Comparison of ENCODE assay signal across 9 mouse cellular contexts in genomic region chr3:73053451-73053931, GRCm38 (mm10). TPM values are rescaled to one million over a fixed set of nuclear protein-coding genes. Genes with fewer than 3 reads are reported as not detected.
DNase-seq lines count a peak whose midpoint lies in the region; ATAC-seq lines count a peak whose summit lies in the region.
"Had no signal": no experiment of that assay in that cellular context is flagged by ENCODE, and none has a peak within 500 bp of the region (broad histone marks: within the 10 kb centered on the region; RNA-seq: fewer than 3 reads in every experiment).

No protein-coding gene starts in this region.

- no peaks in the 10 kb centered on the region for H3K9me3 ChIP-seq in lung, embryonic 15.5 days
- no peaks in the 10 kb centered on the region for H3K9me3 ChIP-seq in hindbrain, embryonic 13.5 days
- no peaks in the 10 kb centered on the region for H3K9me3 ChIP-seq in midbrain, embryonic 11.5 days (ENCODE audit: control insufficient read depth, low read length)

- H3K9ac ChIP-seq in lung, embryonic 15.5 days: no peak overlapping the region
- H3K9ac ChIP-seq in hindbrain, embryonic 13.5 days: peak overlapping the region; percentile 79
- H3K9ac ChIP-seq in midbrain, embryonic 11.5 days (ENCODE audit: low read length): peak overlapping the region; percentile 59

- peaks cover 52% of the 10 kb centered on the region for H3K27me3 ChIP-seq in lung, embryonic 15.5 days
- H3K27me3 ChIP-seq in hindbrain, embryonic 13.5 days: peaks cover 8% of the 10 kb centered on the region; the same call in 1 of the 2 replicates
- H3K27me3 ChIP-seq in midbrain, embryonic 11.5 days (ENCODE audit: control insufficient read depth, insufficient read depth, low read length): peaks cover 17% of the 10 kb centered on the region

- H3K4me1 ChIP-seq in lung, embryonic 15.5 days: peaks cover 11% of the 10 kb centered on the region; the same call in 1 of the 2 replicates
- peaks cover 20% of the 10 kb centered on the region for H3K4me1 ChIP-seq in hindbrain, embryonic 13.5 days (replicated peaks)
- peaks cover 4% of the 10 kb centered on the region; the same call in 1 of the 2 replicates for H3K4me1 ChIP-seq in midbrain, embryonic 11.5 days (ENCODE audit: control insufficient read depth, insufficient read depth, low read length)

- H3K36me3 ChIP-seq in lung, embryonic 15.5 days: no peaks in the 10 kb centered on the region
- H3K36me3 ChIP-seq in hindbrain, embryonic 13.5 days: peaks cover 24% of the 10 kb centered on the region
- no peaks in the 10 kb centered on the region for H3K36me3 ChIP-seq in midbrain, embryonic 11.5 days (ENCODE audit: control insufficient read depth, insufficient read depth, low read length)

- H3K27ac ChIP-seq in lung, embryonic 15.5 days: no peak overlapping the region
- H3K27ac ChIP-seq in hindbrain, embryonic 13.5 days: peak overlapping the region; percentile 88
- no peak overlapping the region for H3K27ac ChIP-seq in midbrain, embryonic 11.5 days (ENCODE audit: low read depth, low read length)

- peak overlapping the region; percentile 35 for H3K4me3 ChIP-seq in lung, embryonic 15.5 days
- H3K4me3 ChIP-seq in hindbrain, embryonic 13.5 days: peak overlapping the region; percentile 55
- peak overlapping the region; percentile 37 for H3K4me3 ChIP-seq in midbrain, embryonic 11.5 days (ENCODE audit: low read depth, low read length)

- peak; percentile 23 for DNase-seq in adrenal gland, postnatal 10 days
- no peak for DNase-seq in adrenal gland, adult 8-10 months
- DNase-seq in lung, postnatal 10 days: no peak
- DNase-seq in midbrain, embryonic 11.5 days (ENCODE audit: low spot score, missing footprints): peak; percentile 95
- DNase-seq in thymus, postnatal 0 days (ENCODE audit: low spot score): no peak

- peak overlapping the region; percentile 59 for H3K4me2 ChIP-seq in lung, embryonic 15.5 days
- peak overlapping the region; percentile 61 for H3K4me2 ChIP-seq in hindbrain, embryonic 13.5 days
- H3K4me2 ChIP-seq in midbrain, embryonic 11.5 days: peak overlapping the region; percentile 62

- 2% methylated on average over 26 of the region's 26 CpGs for WGBS in lung, embryonic 15.5 days
- under 1% methylated on average over 26 of the region's 26 CpGs for WGBS in hindbrain, embryonic 13.5 days
- WGBS in midbrain, embryonic 11.5 days: under 1% methylated on average over 26 of the region's 26 CpGs

- ATAC-seq in lung, embryonic 15.5 days (ENCODE audit: borderline replicate concordance, extremely low read depth, low FRiP score, low TSS enrichment): no peak
- peak; percentile 77 for ATAC-seq in hindbrain, embryonic 13.5 days (ENCODE audit: low FRiP score)
- ATAC-seq in midbrain, embryonic 11.5 days (ENCODE audit: low FRiP score): peak; percentile 85
- no peak for ATAC-seq in megakaryocyte progenitor cell, adult 5-6 weeks (replicated peaks; ENCODE audit: poor library complexity)

RNA-seq across cellular contexts. Expression of gene Slitrk3, which starts 4.1 kb away (rescaled TPM):
- total RNA-seq in adrenal gland, postnatal 10 days (2021): under 1 TPM; 0.06 to 0.24 TPM
- total RNA-seq in adrenal gland, adult 8-10 months (2022): under 1 TPM in 2 of 4 experiments, not detected in 2; 0.06 to 0.07 TPM
- polyA plus RNA-seq in lung, embryonic 15.5 days (2015; fragmentation: Nextera tagmentation; extraction: Ambion mirVana): 0.08 and 0.15 TPM in 2 replicates
- 15.2 and 16.9 TPM in 2 replicates for polyA plus RNA-seq in hindbrain, embryonic 13.5 days (2015; fragmentation: Nextera tagmentation; extraction: Ambion mirVana)
- 1.1 and 1.4 TPM in 2 replicates for polyA plus RNA-seq in midbrain, embryonic 11.5 days (2014; fragmentation: Nextera tagmentation; extraction: Ambion mirVana)
- not detected in 2 replicates for polyA plus RNA-seq in thymus, postnatal 0 days (2015; fragmentation: Nextera tagmentation; extraction: Ambion mirVana)
- not detected in 2 replicates for total RNA-seq in megakaryocyte progenitor cell, adult 5-6 weeks (2015)
- not detected in 2 replicates for total RNA-seq in megakaryocyte progenitor cell, adult 5-6 weeks (2017)
- total RNA-seq: neutrophil, adult 5-6 weeks had no signal

Comparison
In these comparisons a context has a peak if more than half of its experiments do, and no peak if none do; other contexts are left out.
1. DNase-seq: peak in adrenal gland, postnatal 10 days (single experiment) and midbrain, embryonic 11.5 days (single experiment); none in adrenal gland, adult 8-10 months (single experiment), lung, postnatal 10 days (single experiment) and thymus, postnatal 0 days (single experiment).
2. ATAC-seq: peak in hindbrain, embryonic 13.5 days (single experiment) and midbrain, embryonic 11.5 days (single experiment); none in lung, embryonic 15.5 days (single experiment) and megakaryocyte progenitor cell, adult 5-6 weeks (single experiment).
3. Peak in every context shown above with its lines, with median percentiles within 50 percentile points of each other: H3K4me2 ChIP-seq and H3K4me3 ChIP-seq.